Mouse (Mus musculus): ENCODE results near the gene Pakap. TPM values are rescaled to one million over a fixed set of nuclear protein-coding genes. Genes with fewer than 3 reads are reported as not detected.

Gene Pakap
- polyA plus RNA-seq, 1 experiment, result 1.9 TPM

DNA sequence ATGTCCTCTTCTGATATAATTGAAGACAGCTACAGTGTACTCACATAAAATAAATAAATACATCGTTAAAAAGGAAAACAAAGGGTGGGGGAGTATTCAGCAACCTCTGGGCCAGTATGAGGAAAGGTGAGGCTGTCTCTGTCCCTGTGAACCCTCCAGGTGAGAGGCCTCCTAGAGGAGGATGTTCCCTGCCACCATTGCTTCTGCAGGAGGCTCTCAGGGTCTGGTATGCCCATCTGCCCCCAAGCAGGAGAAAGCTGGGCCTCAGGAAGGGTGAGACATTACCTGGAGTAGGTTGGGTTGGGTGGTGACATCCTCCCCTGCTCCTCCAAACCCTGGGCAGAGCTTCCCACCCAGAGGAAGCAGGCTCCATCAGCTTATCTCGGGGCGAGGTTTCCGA, 182.7 kb downstream of the Pakap start:
- TF ChIP-seq CTCF (IDR thresholded peaks at IDR 0.05; ENCODE audit: borderline replicate concordance, extremely low read depth, insufficient read depth, insufficient read length) (no peak), POLR2A (IDR thresholded peaks at IDR 0.05; ENCODE audit: borderline replicate concordance, extremely low read depth, insufficient read depth, insufficient read length, poor library complexity, severe bottlenecking) (no peak)
- DNase-seq (ENCODE audit: low read depth), result no peak

DNA sequence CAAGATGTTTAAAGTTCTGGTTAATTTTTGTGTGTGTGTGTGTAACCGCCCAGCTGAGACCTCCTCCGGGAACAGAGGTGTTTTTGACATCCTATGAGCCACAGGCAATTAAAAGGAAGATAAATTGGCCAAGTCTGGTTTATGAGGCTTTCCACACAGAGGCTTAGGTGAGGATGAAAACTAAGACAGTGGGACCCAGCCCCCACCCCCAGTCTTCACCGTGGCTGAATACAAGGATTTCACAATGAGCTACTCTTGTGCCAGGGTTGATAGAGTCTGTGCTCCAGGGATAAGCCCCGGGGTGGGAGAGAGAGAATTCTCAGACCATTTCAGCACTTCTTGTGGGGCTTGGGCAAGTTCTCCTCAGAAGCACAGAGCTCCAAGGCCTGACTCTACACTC, 183.1 kb downstream of the Pakap start:
- DNase-seq (ENCODE audit: low read depth), result no peak
- TF ChIP-seq CTCF (IDR thresholded peaks at IDR 0.05; ENCODE audit: borderline replicate concordance, extremely low read depth, insufficient read depth, insufficient read length) (no peak), POLR2A (IDR thresholded peaks at IDR 0.05; ENCODE audit: borderline replicate concordance, extremely low read depth, insufficient read depth, insufficient read length, poor library complexity, severe bottlenecking) (no peak)

DNA sequence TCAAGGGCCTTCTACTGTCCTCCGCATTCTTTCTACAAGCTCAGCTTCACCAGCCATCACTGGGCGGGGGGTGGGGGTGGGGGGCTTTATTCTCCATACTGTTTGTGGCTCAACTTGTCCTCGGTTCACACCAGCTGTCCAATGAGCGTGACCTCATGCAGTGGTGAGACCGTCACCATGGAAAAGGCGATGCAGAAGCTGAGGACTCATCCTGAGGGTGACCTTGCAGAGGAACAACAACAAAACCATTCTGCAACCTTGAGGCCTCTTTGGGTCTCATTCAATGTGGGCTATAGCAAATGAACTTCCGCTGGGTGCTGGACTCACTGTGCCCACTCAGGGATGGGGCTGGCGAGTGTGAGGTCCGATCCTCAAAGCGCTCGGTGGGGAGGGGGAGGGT, 183.6 kb downstream of the Pakap start:
- no peak for DNase-seq (ENCODE audit: low read depth)
- TF ChIP-seq CTCF (IDR thresholded peaks at IDR 0.05; ENCODE audit: borderline replicate concordance, extremely low read depth, insufficient read depth, insufficient read length) (no peak), POLR2A (IDR thresholded peaks at IDR 0.05; ENCODE audit: borderline replicate concordance, extremely low read depth, insufficient read depth, insufficient read length, poor library complexity, severe bottlenecking) (no peak)

DNA sequence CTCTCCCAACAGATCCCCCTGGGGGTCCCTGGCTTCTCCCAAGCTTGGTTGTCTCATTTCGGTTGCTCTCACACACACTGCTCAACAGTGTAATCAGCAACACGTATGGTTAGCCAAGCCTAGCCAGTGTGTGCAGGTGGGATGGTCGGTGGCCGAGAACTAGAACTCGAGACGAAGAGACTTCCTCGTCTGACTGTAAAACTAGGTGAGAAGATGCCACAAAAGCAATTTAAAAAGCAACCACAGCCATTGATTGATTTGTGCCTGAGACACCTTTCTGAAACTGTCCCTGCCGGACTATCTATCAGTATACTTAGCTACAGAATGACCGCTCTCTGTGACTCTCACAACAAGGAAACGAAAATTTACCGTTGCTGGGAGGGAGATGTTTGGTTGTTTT, 187.1 kb downstream of the Pakap start:
- no peak for TF ChIP-seq POLR2A (IDR thresholded peaks at IDR 0.05; ENCODE audit: borderline replicate concordance, extremely low read depth, insufficient read depth, insufficient read length, poor library complexity, severe bottlenecking)
- TF ChIP-seq CTCF (IDR thresholded peaks at IDR 0.05; ENCODE audit: borderline replicate concordance, extremely low read depth, insufficient read depth, insufficient read length), result no peak

DNA sequence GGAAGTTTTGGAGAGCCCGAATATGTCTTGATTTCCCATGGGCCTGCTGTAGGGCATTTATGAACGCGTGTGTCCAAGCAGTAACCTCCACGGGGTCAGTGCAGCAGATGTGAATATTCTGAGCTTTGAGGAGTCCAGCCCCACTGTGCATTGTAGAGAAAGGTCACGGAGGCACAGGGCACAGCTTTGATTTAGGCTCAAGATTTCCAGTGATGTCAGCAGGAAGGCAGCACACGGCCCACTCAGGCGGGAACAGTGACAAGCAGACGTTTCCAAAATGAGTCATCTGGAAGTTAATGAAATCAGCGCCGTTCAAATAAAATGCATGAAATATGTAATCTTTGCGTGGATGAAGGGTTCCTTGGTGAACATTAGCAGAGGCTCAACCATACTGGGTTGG, 190.0 kb downstream of the Pakap start:
- TF ChIP-seq POLR2A (IDR thresholded peaks at IDR 0.05; ENCODE audit: borderline replicate concordance, extremely low read depth, insufficient read depth, insufficient read length, poor library complexity, severe bottlenecking), result no peak
- TF ChIP-seq CTCF (IDR thresholded peaks at IDR 0.05; ENCODE audit: borderline replicate concordance, extremely low read depth, insufficient read depth, insufficient read length), result no peak
- peak; percentile 10 for DNase-seq (ENCODE audit: low read depth)

More for the DNA sequence above, 187.1 kb downstream of the Pakap start:
- DNase-seq (ENCODE audit: low read depth), result no peak

DNA sequence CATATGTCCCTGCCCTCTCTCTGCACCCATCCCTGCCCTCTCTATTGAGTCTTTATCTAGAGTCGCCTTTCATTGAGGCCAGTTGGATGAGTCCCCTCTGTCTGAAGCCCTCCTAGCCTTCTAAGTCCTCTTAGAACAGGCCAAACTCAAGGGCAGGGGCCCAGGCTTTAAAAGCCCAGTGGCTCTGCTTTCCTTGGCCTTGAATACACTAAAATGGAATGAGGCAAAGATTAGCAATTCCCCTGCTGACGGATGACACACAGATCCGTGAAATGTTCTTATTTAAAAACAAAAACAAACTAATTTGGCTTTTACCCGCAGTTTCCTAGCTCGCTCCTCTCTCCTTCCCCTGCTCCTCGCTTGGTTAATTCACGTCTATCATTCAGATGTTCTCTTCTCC, 194.4 kb downstream of the Pakap start:
- TF ChIP-seq CTCF (IDR thresholded peaks at IDR 0.05; ENCODE audit: borderline replicate concordance, extremely low read depth, insufficient read depth, insufficient read length) (no peak), POLR2A (IDR thresholded peaks at IDR 0.05; ENCODE audit: borderline replicate concordance, extremely low read depth, insufficient read depth, insufficient read length, poor library complexity, severe bottlenecking) (no peak)
- no peak for DNase-seq (ENCODE audit: low read depth)

DNA sequence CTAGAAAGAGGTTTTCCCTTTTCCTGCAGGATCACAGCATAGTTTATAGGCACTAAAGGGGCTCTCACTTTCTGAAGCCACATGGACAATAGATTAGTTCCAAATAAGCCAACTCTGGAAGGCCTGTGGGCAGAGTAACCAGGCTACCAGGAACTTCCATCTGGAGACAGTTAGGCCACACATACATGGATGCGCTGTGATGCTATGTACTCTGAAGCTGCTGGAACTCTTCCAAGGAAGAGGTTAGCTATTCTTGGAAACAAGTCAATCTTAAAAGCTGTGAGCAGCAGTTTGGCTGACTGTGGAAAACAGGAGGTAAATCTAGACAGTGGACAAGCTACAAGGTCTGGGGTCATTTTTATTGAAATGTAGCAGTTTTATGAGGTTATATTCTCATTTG, 196.4 kb downstream of the Pakap start:
- DNase-seq (ENCODE audit: low read depth), result peak; percentile 62
- TF ChIP-seq POLR2A (IDR thresholded peaks at IDR 0.05; ENCODE audit: borderline replicate concordance, extremely low read depth, insufficient read depth, insufficient read length, poor library complexity, severe bottlenecking) (no peak), CTCF (IDR thresholded peaks at IDR 0.05; ENCODE audit: borderline replicate concordance, extremely low read depth, insufficient read depth, insufficient read length) (no peak)

DNA sequence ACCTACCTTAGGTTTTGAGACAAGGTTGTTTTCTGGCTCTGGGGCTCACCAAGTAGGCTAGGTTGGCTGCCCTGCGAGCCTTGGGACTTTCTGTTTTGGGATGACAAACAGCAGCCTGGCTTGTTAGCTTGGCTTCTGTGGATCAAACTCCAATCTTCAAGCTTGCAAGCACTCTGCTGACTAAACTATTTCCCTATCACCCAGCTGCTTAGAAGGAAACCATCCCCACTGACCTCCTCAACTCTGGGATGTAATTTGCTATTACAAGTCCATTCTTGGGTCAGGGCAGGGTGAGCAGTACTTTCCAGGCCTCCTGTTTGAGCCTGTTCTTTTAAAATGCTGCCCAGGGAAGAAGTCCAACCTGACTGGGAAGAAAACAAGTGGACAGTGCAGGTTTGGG, 196.9 kb downstream of the Pakap start:
- DNase-seq (ENCODE audit: low read depth), result no peak
- TF ChIP-seq CTCF (IDR thresholded peaks at IDR 0.05; ENCODE audit: borderline replicate concordance, extremely low read depth, insufficient read depth, insufficient read length) (no peak), POLR2A (IDR thresholded peaks at IDR 0.05; ENCODE audit: borderline replicate concordance, extremely low read depth, insufficient read depth, insufficient read length, poor library complexity, severe bottlenecking) (no peak)

DNA sequence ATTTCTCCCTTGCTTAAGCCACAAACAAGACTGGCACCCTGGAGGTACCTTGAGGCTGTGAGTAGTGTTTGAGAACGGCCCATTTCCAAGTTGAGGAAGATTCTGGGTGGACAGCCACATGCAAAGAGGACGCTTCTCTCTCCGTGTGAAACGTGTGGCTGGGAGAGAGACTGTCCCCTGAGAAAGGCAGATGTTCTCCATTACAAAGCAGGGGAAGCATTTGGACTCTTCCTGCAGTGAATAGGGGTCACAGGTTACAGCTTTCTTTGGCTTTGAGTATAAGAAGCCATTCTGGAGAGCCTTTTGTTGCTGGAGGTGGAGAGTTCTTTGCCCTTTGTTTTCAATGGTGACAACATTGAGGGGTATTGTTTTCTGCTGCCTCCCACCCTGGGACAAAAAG, 197.8 kb downstream of the Pakap start:
- peak; percentile 15 for DNase-seq (ENCODE audit: low read depth)
- TF ChIP-seq CTCF (IDR thresholded peaks at IDR 0.05; ENCODE audit: borderline replicate concordance, extremely low read depth, insufficient read depth, insufficient read length), result no peak
- no peak for TF ChIP-seq POLR2A (IDR thresholded peaks at IDR 0.05; ENCODE audit: borderline replicate concordance, extremely low read depth, insufficient read depth, insufficient read length, poor library complexity, severe bottlenecking)

DNA sequence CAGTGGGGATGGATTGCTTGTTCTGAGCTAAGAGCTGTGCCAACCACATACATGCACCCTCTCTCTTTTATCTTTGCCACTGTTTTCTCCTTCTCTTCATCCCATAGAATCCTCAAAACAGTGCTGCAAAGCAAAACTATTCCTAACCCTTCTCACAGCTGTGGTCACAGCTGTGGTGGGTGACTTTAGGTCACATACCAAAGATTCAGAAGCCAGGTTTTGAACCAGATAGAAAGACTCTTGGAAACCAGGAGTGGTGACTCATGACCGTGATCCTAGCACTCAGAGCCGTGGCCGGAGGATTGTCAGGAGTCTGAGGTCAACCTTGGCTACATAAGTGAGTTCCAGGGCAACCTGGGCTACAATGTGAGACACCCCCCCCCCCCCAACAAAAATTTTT, 201.0 kb downstream of the Pakap start:
- DNase-seq (ENCODE audit: low read depth), result no peak
- no peak for TF ChIP-seq POLR2A (IDR thresholded peaks at IDR 0.05; ENCODE audit: borderline replicate concordance, extremely low read depth, insufficient read depth, insufficient read length, poor library complexity, severe bottlenecking)
- TF ChIP-seq CTCF (IDR thresholded peaks at IDR 0.05; ENCODE audit: borderline replicate concordance, extremely low read depth, insufficient read depth, insufficient read length), result no peak

DNA sequence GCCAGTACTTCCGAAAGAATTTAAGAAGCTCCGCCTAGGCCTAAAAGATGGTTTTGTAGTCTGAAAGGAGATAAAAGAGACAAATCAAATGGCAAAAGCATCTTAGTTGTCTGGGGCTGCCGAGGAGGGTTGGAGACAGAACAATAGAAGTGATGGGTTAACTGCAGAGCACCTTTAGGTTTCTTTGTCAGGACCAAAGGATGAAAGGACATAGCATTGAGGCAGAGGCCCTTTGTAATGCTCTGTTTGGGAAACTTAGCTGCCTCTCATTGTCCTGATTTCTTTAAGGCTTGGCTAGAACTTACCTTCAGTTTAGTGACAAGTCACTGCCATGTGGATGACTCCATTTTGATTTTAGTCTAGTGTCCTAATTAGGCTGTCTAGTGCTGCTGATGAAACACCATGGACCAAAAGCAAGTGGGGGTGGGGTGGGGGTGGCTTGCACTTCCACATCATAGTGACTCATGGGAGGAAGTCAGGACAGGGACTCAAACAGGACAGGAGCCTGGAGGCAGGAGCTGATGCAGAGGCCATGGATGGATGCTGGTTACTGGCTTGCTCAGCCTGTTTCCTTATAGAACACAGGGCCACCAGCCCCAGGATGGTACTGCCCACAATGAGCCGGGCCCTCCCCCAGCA, 202.3 kb downstream of the Pakap start:
- DNase-seq (ENCODE audit: low read depth), result no peak
- no peak for TF ChIP-seq CTCF (IDR thresholded peaks at IDR 0.05; ENCODE audit: borderline replicate concordance, extremely low read depth, insufficient read depth, insufficient read length)
- no peak for TF ChIP-seq POLR2A (IDR thresholded peaks at IDR 0.05; ENCODE audit: borderline replicate concordance, extremely low read depth, insufficient read depth, insufficient read length, poor library complexity, severe bottlenecking)

DNA sequence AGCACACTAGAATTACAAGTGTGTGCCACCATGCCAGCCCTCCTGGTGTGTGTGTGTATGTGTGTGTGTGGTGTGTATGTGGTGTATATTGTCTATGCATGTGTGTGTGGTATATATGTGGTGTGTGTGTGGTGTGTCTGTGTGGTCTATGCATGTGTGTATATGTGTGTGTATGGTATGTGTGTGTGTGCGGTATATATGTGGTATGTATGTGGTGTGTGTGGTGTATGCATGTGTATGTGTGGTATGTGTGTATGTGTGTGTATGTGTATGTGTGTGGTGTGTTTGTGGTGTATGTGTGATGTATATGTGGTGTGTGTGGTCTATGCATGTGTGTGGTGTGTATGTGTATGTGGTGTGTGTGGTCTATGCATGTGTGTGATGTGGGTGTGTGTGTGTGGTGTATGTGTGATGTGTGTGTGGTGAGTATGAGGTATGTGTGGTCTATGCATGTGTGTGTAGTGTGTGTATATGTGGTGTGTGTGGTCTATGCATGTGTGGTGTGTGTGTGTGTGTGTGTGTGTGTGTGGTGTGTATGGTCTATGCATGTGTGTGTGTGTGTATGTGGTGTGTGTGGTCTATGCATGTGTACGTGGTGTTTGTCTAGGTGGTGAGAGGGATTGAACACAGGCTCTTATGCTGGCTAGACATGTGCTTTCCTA, 203.7 kb downstream of the Pakap start:
- no peak for DNase-seq (ENCODE audit: low read depth)
- TF ChIP-seq CTCF (IDR thresholded peaks at IDR 0.05; ENCODE audit: borderline replicate concordance, extremely low read depth, insufficient read depth, insufficient read length) (no peak), POLR2A (IDR thresholded peaks at IDR 0.05; ENCODE audit: borderline replicate concordance, extremely low read depth, insufficient read depth, insufficient read length, poor library complexity, severe bottlenecking) (no peak)
